Mouse (Mus musculus): ENCODE measurements around the gene Tgm4.

The Tgm4 gene

DNA sequence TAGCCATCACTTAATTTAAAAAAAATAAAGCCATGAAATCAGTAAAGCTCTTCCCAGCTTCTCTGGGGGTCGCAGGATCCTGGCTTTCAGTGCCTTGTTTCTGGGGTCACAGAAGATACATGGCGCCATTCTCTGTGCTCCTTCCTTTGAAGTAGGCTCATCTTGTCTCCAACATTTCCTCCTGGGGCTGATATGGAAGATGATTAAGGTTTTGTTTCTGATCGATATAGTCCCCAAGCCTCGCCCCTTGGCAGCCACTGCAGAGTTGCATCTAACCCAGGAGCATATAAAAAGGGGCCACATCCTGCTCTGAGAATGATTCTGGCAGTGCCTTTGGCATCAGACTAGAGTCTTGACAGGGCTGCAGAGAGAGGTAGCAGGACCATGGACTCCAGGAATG lies at the start of gene Tgm4:
Gene Tgm4, plus strand, starts transcription at position 301 of the 400 bp plus-strand sequence.
- no peak for DNase-seq (ENCODE audit: low spot score)

DNA sequence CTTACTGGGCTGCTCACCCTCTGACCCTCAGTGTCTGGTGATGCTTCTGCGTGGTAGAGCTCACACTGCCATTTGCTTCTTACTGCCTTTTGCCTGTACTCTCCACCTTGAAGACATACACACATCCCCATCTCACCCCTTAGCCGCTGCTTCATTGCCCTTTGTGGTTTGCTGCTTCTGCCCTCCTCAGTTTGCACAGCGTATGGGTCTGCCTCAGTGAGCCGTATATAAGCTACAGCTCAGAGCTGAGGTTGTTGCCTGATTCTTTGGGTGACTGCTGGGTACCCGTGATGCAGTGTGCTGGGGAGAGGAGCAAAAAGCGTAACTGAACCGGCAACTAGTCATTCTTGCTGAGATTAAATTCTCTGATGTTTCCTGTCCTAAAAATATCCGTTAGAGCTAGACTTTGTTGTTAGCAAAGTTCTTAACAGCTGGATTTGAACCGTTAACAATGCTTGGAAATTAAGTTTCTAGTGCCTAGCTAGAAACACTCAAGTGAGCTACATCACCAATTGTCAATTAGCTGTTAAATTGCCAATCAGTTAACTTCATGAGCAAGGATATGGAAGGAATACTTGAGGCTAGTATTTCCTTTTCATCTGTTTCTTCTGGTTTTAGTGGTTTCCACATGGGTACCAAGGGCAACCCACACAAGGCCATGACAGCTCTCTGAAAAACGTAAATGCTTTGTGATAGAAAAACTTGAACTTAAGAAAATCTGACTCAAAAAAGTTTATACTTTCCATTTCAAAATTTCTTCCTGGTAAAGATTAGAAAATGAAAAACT lies 35.9 kb upstream of the Tgm4 start:
- DNase-seq (ENCODE audit: low spot score), result no peak

GRCm38 (mm10) chr9:122999193-122999586 lies 35.3 kb upstream of the Tgm4 start:
- DNase-seq (ENCODE audit: low spot score), result no peak

DNA sequence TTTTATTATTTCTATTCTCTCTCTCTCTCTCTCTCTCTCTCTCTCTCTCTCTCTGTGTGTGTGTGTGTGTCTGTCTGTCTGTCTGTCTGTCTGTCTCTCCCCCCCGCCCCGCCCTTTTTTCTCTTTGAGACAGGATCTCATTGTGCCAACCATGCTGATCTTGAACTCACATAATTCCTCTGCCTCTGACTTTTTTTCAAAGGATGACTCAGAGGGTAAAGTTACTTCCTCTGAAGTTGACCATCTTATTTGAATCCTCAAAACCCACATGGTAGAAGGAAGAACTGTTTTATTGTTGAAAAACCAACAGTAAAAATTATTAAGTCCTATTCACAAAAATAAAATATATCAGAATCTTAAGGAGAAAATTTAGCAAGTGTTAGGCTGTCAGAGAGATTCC lies 29.8 kb upstream of the Tgm4 start:
- no peak for DNase-seq (ENCODE audit: low spot score)

DNA sequence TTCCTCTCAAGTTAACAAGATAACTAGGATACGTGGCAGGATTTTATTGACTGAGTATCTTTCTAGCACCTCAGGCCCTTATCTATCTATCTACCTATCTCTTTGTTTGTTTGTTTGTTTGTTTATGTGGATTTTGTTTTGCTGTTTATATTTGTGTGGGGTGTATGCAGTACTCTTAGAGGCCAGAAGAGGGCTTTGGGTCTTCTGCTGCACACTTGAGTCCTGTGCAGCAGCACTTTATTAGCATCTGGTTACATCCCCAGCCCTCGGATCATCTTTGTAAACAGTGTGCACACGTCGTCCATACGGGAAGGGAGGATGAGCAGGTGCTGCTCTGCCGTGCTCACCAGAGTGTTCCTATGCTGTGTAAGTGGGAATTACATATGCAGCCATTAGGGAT lies 28.5 kb upstream of the Tgm4 start:
- peak; percentile 27 for DNase-seq (ENCODE audit: low spot score)

DNA sequence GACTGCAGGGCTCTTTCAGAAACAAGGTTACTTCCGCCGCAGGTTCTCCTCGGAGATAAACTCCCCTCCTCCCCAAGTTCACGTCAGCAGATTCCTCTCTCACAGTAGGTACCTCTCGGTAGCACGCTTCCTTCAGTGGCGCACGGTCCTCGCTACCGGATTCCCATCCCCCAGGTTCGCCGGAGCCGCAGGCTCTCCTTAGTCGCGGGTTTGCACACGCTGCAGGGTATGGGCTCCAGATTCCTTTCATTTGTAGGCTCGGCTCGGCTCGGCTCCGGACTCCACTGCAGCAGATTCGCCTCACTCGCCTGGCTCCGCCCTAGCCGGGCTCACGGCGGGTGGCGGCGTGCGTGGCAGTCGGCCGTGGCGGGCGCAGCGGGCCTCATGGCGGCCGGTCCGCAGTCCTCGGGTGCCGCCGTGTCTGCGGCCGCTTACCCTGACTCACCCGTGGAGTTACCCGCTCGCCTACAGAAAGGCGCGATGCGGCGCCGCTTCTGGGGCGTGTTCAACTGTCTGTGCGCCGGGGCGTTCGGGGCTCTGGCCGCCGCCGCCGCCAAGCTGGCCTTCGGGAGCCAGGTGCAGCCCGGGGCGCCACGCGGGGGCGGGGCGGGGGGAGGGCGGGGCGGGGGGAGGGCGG lies 13.4 kb upstream of the Tgm4 start, which contains the start of gene Tmem42:
Gene Tmem42, plus strand, starts transcription at position 332 of the 637 bp plus-strand sequence.
- DNase-seq (ENCODE audit: low spot score), result peak; percentile 85

- DNase-seq (ENCODE audit: low spot score), result no peak
Measured at GRCm38 (mm10) chr9:123021636-123022379, 12.7 kb upstream of the Tgm4 start.

DNA sequence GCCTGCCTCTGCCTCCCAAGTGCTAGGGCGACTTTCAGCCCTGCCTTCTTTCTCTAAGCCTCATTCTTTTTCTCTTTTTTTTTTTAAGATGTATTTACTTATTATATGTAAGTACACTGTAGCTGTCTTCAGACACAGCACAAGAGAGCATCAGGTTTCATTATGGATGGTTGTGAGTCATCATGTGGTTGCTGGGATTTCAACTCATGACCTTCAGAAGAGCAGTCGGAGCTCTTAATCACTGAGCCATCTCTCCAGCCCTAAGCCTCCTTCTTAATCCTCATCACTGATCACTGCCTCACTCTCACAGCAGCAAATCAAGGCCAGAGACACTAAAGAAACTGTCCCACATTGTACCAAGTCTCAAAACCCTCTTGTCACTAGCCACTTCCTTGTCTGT lies 10.3 kb upstream of the Tgm4 start:
- DNase-seq (ENCODE audit: low spot score), result no peak

DNA sequence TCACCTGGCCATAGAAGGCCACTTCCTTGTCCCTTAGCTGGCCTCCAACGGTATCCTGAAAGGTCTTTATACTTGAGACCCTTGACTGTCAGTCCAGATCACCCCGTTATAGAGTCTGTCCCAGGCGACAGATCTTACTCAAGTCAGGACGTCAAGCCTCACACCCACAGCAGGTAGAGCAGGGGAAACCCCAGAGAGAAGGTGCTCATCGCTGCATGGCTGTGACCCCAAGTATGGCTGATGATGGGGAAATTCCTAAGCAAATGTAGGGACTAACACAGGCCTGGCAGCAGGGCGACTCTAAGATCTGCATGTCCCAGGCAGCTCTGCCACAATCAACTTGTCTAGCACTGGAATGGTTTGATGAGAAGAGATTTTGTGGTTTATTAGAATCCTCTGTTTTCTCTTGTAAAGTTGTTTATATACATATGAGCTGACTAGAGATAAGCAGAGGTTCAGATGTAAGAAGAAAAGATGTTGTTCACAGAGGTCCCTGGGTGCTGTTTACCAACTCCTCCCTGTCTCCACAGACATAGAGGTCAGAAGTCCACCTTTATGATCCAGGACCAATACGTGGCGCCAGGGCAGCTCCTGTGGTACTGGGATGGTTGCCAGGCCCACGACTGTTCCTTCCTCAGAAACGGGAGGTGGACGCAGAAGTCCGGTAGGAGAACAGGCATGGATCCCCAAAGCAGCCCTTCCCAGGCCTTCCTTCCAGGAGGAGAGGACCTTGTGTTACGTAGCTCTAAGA lies 2.9 kb upstream of the Tgm4 start:
- DNase-seq (ENCODE audit: low spot score), result no peak

GRCm38 (mm10) chr9:123047665-123048064 lies 13.1 kb downstream of the Tgm4 start:
- no peak for DNase-seq (ENCODE audit: low spot score)

- DNase-seq (ENCODE audit: low spot score), result no peak
Measured at GRCm38 (mm10) chr9:123058724-123059292, 24.3 kb downstream of the Tgm4 start.

- no peak for DNase-seq (ENCODE audit: low spot score)
Measured at GRCm38 (mm10) chr9:123060172-123060571, 25.6 kb downstream of the Tgm4 start.

GRCm38 (mm10) chr9:123079149-123079548 lies 44.6 kb downstream of the Tgm4 start:
- no peak for DNase-seq (ENCODE audit: low spot score)

GRCm38 (mm10) chr9:123080355-123080754 lies 45.8 kb downstream of the Tgm4 start:
- no peak for DNase-seq (ENCODE audit: low spot score)

DNA sequence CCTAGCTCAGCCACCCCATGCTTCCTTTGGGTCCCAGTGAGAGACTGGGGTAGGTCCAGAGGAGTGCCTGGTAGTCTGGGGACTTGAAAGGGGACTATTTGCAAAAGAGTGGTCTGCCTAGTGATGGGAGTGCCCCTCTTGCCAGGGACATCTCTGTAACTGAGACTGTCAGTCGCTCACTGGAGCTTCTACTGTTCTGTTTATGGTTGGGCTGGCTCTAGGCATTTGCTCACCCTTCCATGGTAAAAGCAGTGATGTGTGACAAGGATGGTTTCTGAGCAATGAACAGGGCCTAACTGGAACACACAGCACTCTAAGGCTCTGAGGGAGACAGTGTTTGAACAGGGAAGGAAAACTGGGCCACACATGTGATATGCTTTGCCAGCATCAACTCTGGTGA lies 46.3 kb downstream of the Tgm4 start:
- DNase-seq (ENCODE audit: low spot score), result no peak

DNA sequence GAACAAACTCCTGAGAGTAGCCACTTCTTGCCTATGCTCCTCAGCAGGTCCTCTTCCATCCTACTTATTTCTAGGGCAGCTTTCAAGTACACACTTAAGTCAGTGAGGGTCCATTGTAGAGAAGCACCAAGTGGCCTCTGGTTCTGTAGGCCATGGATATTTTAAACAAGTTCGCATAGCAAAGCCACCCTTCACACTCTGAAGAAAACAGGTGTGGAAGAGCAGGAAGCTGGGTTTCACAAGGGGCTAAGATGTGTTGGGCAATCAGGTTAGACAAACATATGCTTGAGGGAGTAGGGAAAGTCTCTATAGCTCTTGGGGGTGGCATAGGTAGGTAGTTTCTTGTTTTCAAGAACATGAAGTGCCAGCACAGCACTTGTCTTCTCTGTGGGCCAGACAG lies 50.8 kb downstream of the Tgm4 start:
- DNase-seq (ENCODE audit: low spot score), result no peak

- no peak for DNase-seq (ENCODE audit: low spot score)
Measured at GRCm38 (mm10) chr9:123087558-123087957, 53.0 kb downstream of the Tgm4 start.

- no peak for DNase-seq (ENCODE audit: low spot score)
Measured at GRCm38 (mm10) chr9:123090844-123091243, 56.3 kb downstream of the Tgm4 start.

DNA sequence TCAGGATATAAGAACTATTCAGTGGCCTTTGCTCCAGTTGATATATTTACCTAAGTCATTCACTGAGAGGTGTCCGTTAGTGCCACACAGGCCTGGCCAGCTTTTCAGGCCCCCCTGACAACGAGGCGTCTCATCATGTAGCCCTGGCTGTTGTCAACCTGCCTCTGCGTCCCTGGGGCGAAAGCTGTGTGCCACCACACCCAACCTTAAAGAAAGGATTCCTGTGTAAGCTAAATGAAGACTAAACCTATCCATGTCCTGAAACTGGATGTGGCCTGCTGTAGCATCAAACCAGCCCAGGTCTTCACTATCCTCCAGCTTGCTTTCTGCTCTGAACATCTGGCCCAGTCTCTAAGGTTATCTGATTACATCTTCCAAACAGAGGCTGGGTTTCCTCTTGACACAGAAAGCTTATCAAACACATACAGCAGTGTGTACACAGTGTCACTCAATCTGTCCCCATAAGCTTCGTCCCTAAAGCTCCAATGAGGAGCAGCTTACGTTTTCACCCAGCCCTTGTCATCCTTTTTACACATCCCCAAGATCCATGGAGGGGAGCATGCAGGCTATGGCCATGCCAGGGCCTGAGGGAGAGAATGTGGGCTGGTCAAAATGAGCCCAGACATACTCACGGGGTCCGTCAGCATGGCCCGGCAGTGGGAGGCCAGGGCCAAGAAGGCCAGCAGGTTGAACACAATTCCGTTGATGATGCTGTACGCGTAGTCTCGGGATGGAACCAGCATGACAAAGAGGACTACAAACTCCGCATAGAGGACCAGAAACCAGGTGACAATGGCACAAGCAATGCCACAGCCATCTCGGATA lies 65.3 kb downstream of the Tgm4 start:
- DNase-seq (ENCODE audit: low spot score), result no peak

DNA sequence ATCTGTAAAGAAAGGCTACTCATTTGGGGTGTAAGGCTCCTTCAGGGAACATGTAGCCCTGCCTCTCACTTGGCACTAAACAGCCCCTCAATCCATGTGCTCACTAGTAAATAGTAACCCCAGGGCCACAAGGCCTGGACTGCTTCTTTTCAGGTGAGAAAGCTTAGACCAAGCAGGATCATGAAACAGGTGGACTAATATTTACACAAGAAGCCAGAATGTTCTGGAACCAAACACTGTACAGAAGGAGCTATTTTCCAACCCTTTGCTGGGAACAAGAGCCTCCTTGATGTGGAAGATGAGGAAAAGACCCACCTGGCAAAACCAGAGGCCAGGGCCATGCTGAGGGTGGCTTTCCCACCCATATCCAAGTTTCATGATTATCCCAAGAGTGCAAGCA lies 68.9 kb downstream of the Tgm4 start:
- no peak for DNase-seq (ENCODE audit: low spot score)

- no peak for DNase-seq (ENCODE audit: low spot score)
Measured at GRCm38 (mm10) chr9:123104362-123104761, 69.8 kb downstream of the Tgm4 start.

Measured in retina, embryonic 14.5 days (tissue).